8 mouse cellular contexts compared by ENCODE assay signal in the genomic region with DNA sequence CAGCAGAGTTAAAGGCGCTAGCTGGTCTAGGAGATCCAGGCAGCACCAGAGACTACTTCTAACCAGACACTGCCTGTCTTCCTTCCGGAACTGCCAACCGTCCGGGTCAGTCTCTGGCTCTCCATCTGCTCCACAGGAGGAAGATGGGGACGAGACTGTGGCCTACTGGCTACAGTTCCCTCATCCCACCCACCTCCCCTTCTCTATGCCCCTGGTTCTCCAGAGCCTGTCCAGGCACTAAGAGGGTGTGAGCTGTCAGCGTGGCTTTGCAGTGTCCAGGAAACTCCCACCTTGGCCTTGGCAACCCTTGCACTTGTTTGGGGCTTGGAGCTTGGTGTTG. TPM values are rescaled to one million over a fixed set of nuclear protein-coding genes. Genes with fewer than 3 reads are reported as not detected.
DNase-seq lines count a peak whose midpoint lies in the region; ATAC-seq and TF ChIP-seq lines count a peak whose summit lies in the region.

No protein-coding gene starts in this region.

- ATAC-seq in liver, embryonic 13.5 days (ENCODE audit: low read depth): peak; percentile 50; the same call in 1 of the 2 replicates
- ATAC-seq in stomach, postnatal 0 days (ENCODE audit: low FRiP score, low TSS enrichment): no peak; the same call in 1 of the 2 replicates

- H3K9me3 ChIP-seq in liver, embryonic 13.5 days (replicated peaks): no peaks in the 10 kb centered on the region
- no peaks in the 10 kb centered on the region for H3K9me3 ChIP-seq in stomach, postnatal 0 days (ENCODE audit: control insufficient read depth, low read length)

- peaks cover 22% of the 10 kb centered on the region for H3K4me1 ChIP-seq in testis, adult 2 months (ENCODE audit: control insufficient read depth, insufficient read depth, low read length)
- peaks cover 7% of the 10 kb centered on the region; the same call in 1 of the 2 replicates for H3K4me1 ChIP-seq in liver, embryonic 13.5 days (replicated peaks)
- H3K4me1 ChIP-seq in stomach, postnatal 0 days (replicated peaks; ENCODE audit: control insufficient read depth, insufficient read depth): 0 out of 2 replicates have a peak, but pooled peaks cover 3% of the 10 kb centered on the region

- intact Hi-C loops in gastrocnemius, adult 2 months (cut with DNase I): no loop called here

- 2% methylated on average over 6 of the region's 6 CpGs for WGBS in liver, embryonic 13.5 days (ENCODE audit: insufficient replicate concordance)
- WGBS in stomach, postnatal 0 days: under 1% methylated on average over 6 of the region's 6 CpGs

- no peak for DNase-seq in gastrocnemius, adult 2 months
- DNase-seq in gastrocnemius, adult 8-10 months (ENCODE audit: low spot score in 2 of 2): no peak
- no peak for DNase-seq in testis, postnatal 14 days (ENCODE audit: low spot score)
- DNase-seq in liver, embryonic 13.5 days: no peak
- DNase-seq in stomach, postnatal 0 days (ENCODE audit: low spot score): no peak
- DNase-seq in frontal cortex, postnatal 14 days (ENCODE audit: low spot score in 2 of 2): no peak
- no peak for DNase-seq in frontal cortex, adult 2 months (ENCODE audit: extremely low spot score in 1 of 2, low spot score in 1 of 2)

- no peaks in the 10 kb centered on the region for H3K27me3 ChIP-seq in testis, adult 2 months (ENCODE audit: control insufficient read depth, insufficient read depth, low read length)
- peaks cover 20% of the 10 kb centered on the region for H3K27me3 ChIP-seq in liver, embryonic 13.5 days
- H3K27me3 ChIP-seq in stomach, postnatal 0 days (ENCODE audit: control insufficient read depth, insufficient read depth, low read length): no peaks in the 10 kb centered on the region

- TF ChIP-seq EP300 in stomach, postnatal 0 days (optimal IDR thresholded peaks at IDR 0.05): no peak

- H3K4me2 ChIP-seq in liver, embryonic 13.5 days: peak overlapping the region; percentile 59
- H3K4me2 ChIP-seq in stomach, postnatal 0 days (replicated peaks; ENCODE audit: low read depth): peak overlapping the region; percentile 69

- H3K4me3 ChIP-seq in gastrocnemius, adult 2 months: peak overlapping the region; percentile 71
- H3K4me3 ChIP-seq in testis, adult 2 months (ENCODE audit: control insufficient read depth, low read depth, low read length): peak overlapping the region; percentile 23
- H3K4me3 ChIP-seq in liver, embryonic 13.5 days (replicated peaks): peak overlapping the region; percentile 48
- H3K4me3 ChIP-seq in stomach, postnatal 0 days (ENCODE audit: low read depth, low read length): peak overlapping the region; percentile 48

- TF ChIP-seq POLR2A in testis, adult 2 months (IDR thresholded peaks at IDR 0.05; ENCODE audit: control insufficient read depth, low read depth, low read length): no peak

- peak overlapping the region; percentile 74 for H3K27ac ChIP-seq in gastrocnemius, adult 2 months
- no peak overlapping the region for H3K27ac ChIP-seq in testis, adult 2 months (ENCODE audit: control insufficient read depth, insufficient read depth, low read depth, low read length)
- no peak overlapping the region for H3K27ac ChIP-seq in liver, embryonic 13.5 days
- H3K27ac ChIP-seq in stomach, postnatal 0 days (replicated peaks): peak overlapping the region; percentile 30; the same call in 1 of the 2 replicates

- TF ChIP-seq CTCF in gastrocnemius, adult 2 months (IDR thresholded peaks at IDR 0.05): no peak
- no peak for TF ChIP-seq CTCF in testis, adult 2 months (IDR thresholded peaks at IDR 0.05; ENCODE audit: control insufficient read depth, insufficient read depth, insufficient replicate concordance, low read depth, low read length)
- TF ChIP-seq CTCF in stomach, postnatal 0 days (IDR thresholded peaks at IDR 0.05; ENCODE audit: low read depth): no peak

- peak overlapping the region; percentile 36; the same call in 1 of the 2 replicates for H3K9ac ChIP-seq in liver, embryonic 13.5 days
- peak overlapping the region; percentile 65 for H3K9ac ChIP-seq in stomach, postnatal 0 days (ENCODE audit: low read length)

- no peaks in the 10 kb centered on the region for H3K36me3 ChIP-seq in testis, adult 2 months (ENCODE audit: control insufficient read depth, insufficient read depth, low read length)
- H3K36me3 ChIP-seq in liver, embryonic 13.5 days: no peaks in the 10 kb centered on the region
- no peaks in the 10 kb centered on the region for H3K36me3 ChIP-seq in stomach, postnatal 0 days (ENCODE audit: control insufficient read depth, insufficient read depth, low read length)

RNA-seq across cellular contexts. Expression of a gene that starts 1.8 kb away (rescaled TPM):
- under 1 TPM; 0.26 to 0.70 TPM for total RNA-seq in gastrocnemius, adult 2 months (2021)
- total RNA-seq in gastrocnemius, adult 8-10 months (2022): under 1 TPM; 0.31 to 0.48 (median 0.37) TPM
- polyA plus RNA-seq in testis, adult 2 months (2012; rRNA removed): 1.5 and 1.9 TPM in 2 replicates
- 15.2 and 15.5 TPM in 2 replicates for polyA plus RNA-seq in liver, embryonic 13.5 days (2015; fragmentation: Nextera tagmentation; extraction: Ambion mirVana)
- polyA plus RNA-seq in stomach, postnatal 0 days (2015; fragmentation: Nextera tagmentation; extraction: Ambion mirVana): 13.0 and 14.1 TPM in 2 replicates
- polyA plus RNA-seq in frontal cortex, adult 2 months (2012; rRNA removed): 11.1 and 11.6 TPM in 2 replicates

Comparison
In these comparisons a context has a peak if more than half of its experiments do, and no peak if none do; other contexts are left out.
1. H3K27ac ChIP-seq: peak in gastrocnemius, adult 2 months (single experiment) and stomach, postnatal 0 days (single experiment); none in testis, adult 2 months (single experiment) and liver, embryonic 13.5 days (single experiment).
2. Peak in every context shown above with its lines, with median percentiles within 50 percentile points of each other: H3K4me3 ChIP-seq.